Mouse (Mus musculus) limb, embryonic 13.5 days (tissue): ENCODE data around the gene Onecut3. TPM values are rescaled to one million over a fixed set of nuclear protein-coding genes. Genes with fewer than 3 reads are reported as not detected.

Source experiments
- ATAC-seq: fragments of 200-750 bp; cut with Nextera tagmentation; 2 replicates; pipeline ENCODE4 v1.8.0; 2017; ENCODE audit warnings: low read depth, moderate number of reproducible peaks, moderate TSS enrichment; ENCODE audit not compliant: low FRiP score
- H3K27ac ChIP-seq: fragments of 300-500 bp; sonication (generic); 2 replicates; pipeline ENCODE4 v1.5.1; 2015; ENCODE audit warnings: inconsistent platforms, mild to moderate bottlenecking, moderate library complexity
- H3K27me3 ChIP-seq: fragments of 300-500 bp; sonication (generic); 2 replicates; pipeline ENCODE4 v1.6.1; 2015; ENCODE audit warnings: mild to moderate bottlenecking, inconsistent platforms
- H3K36me3 ChIP-seq: fragments of 300-500 bp; sonication (generic); 2 replicates; pipeline ENCODE4 v1.6.1; 2015; ENCODE audit warnings: inconsistent platforms, mild to moderate bottlenecking, moderate library complexity
- H3K4me1 ChIP-seq: fragments of 300-500 bp; sonication (generic); 2 replicates; pipeline ENCODE4 v1.6.1; 2015; ENCODE audit warnings: inconsistent platforms
- H3K4me2 ChIP-seq: fragments of 300-500 bp; sonication (generic); replicated peaks from 2 replicates; pipeline ENCODE4 v1.6.1; 2015; ENCODE audit warnings: inconsistent platforms, mild to moderate bottlenecking, moderate library complexity
- H3K4me3 ChIP-seq: fragments of 300-500 bp; sonication (generic); 2 replicates; pipeline ENCODE4 v1.5.1; 2015; ENCODE audit warnings: moderate library complexity, mild to moderate bottlenecking, inconsistent platforms
- H3K9ac ChIP-seq: fragments of 300-500 bp; sonication (generic); 2 replicates; pipeline ENCODE4 v1.6.1; 2015; ENCODE audit warnings: mild to moderate bottlenecking, inconsistent platforms
- H3K9me3 ChIP-seq: fragments of 300-500 bp; sonication (generic); 2 replicates; pipeline ENCODE4 v1.6.1; 2016; ENCODE audit warnings: inconsistent platforms
- WGBS: fragments of 180-500 bp; shearing (Covaris S2); methylation state at CpG from one replicate; pipeline ENCODE4 v1.1.7; 2015; 5-methylcytosine and 5-hydroxymethylcytosine counted together
- polyA plus RNA-seq: library from polyadenylated mRNA; unstranded; fragments of >200 nt; fragmentation: Nextera tagmentation; extraction: Ambion mirVana; gene quantifications from 2 replicates; pipeline ENCODE4 v1.2.1, GENCODE M21; 2015

Gene Onecut3
- polyA plus RNA-seq, 1 experiment from 2014 or later: not detected

DNA sequence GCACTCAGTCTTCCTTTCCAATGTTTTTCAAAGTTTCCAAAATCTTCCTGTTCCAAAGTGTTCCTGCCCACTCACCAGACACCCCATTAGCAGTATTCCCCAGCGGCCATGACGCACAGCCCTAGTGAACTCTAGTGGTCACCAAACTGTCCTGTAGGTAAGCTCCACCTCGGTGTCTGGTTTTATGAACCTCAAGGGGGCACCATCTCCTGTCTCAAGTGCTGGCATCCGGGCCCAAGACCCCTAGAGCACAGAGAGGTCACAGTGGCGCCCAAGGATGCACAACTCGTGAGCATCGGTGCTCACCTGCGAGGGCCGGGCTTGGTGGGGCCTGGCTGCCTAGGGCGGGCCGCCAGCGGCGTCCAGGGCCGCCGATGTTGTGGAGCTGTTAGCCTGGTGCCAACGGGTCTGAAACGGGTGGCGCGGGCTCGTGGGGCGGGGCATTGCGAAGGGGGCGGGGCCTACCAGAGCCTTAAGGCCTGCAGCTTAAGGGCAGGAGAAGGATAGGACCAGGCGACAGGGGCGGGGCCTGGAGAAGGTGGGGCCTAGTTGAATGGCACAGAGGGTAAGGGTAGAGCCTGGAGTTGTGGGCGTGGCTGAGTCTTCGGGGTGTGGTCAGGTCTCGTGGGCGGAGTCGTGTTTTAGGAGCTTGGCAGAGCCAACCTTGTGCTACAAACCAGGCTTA lies 44.2 kb downstream of the Onecut3 start, which contains the start of gene Atp8b3:
Gene Atp8b3, minus strand, starts transcription at position 415 of the 685 bp plus-strand sequence.
- WGBS: 2% methylated on average over 30 of the region's 30 CpGs
- ATAC-seq: peak; percentile 60; the same call in 1 of the 2 replicates
- H3K27ac ChIP-seq: no peak within 1 kb of the TSS
- peak within 1 kb of the TSS; percentile 50 for H3K4me2 ChIP-seq
- peak within 1 kb of the TSS; percentile 14 for H3K4me3 ChIP-seq
- H3K36me3 ChIP-seq: peaks cover 29% of the 10 kb centered on the region
- H3K27me3 ChIP-seq: peaks cover 55% of the 10 kb centered on the region
- H3K4me1 ChIP-seq: peaks cover 13% of the 10 kb centered on the region
- 0 out of 2 replicates have a peak within 1 kb of the TSS, but pooled peaks have one; percentile 39 for H3K9ac ChIP-seq
- H3K9me3 ChIP-seq: no peaks in the 10 kb centered on the region

DNA sequence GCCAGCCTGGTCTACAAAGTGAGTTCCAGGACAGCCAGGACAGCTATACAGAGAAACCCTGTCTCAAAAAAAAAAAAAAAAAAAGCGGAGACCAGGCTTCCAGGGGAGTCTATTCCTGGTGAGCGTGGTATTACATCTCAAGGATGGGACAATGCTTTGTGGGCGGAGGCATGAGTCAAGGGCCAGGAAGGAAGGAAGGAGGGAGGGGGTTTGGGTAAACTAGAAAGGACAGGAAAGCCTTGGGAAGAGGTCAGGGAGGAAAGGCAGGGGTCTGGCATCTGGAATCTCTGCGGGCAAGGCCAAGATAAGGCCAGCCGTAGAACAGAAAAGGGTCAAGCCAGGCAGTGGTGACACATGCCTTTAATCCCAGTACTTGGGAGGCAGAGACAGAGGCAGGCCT lies 44.9 kb downstream of the Onecut3 start:
- H3K9ac ChIP-seq: no peak overlapping the region
- H3K36me3 ChIP-seq: peaks cover 35% of the 10 kb centered on the region
- ATAC-seq: no peak
- no peak overlapping the region for H3K4me2 ChIP-seq
- no peak overlapping the region for H3K4me3 ChIP-seq
- peaks cover 49% of the 10 kb centered on the region for H3K27me3 ChIP-seq
- WGBS: 43% methylated on average over 5 of the region's 5 CpGs
- no peak overlapping the region for H3K27ac ChIP-seq
- H3K4me1 ChIP-seq: peaks cover 13% of the 10 kb centered on the region
- no peaks in the 10 kb centered on the region for H3K9me3 ChIP-seq

DNA sequence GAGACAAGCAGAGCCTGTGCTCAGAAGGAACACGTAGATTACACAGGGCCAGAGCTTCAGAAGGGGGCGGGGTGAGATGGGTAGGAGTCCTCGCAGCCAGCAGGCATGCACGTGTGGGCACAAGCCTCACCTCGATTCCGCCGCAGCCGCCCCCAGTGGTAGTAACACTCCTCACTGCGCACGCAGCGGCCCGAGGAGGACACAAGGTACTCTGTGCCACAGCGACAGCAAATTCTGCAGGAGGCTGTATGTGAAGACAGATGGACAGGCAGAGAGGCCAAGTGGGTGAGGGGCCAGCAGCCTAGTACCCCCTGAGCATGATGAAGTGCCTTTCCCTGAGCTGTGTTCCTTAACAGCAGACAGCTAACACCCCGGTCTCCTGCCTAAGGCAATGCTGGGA lies 49.2 kb downstream of the Onecut3 start:
- H3K4me2 ChIP-seq: no peak overlapping the region
- no peak overlapping the region for H3K27ac ChIP-seq
- no peaks in the 10 kb centered on the region for H3K9me3 ChIP-seq
- 95% methylated on average over 14 of the region's 14 CpGs for WGBS
- H3K36me3 ChIP-seq: peaks cover 79% of the 10 kb centered on the region
- no peak for ATAC-seq
- peaks cover 6% of the 10 kb centered on the region for H3K27me3 ChIP-seq
- no peak overlapping the region for H3K9ac ChIP-seq
- H3K4me1 ChIP-seq: peaks cover 3% of the 10 kb centered on the region
- no peak overlapping the region for H3K4me3 ChIP-seq

DNA sequence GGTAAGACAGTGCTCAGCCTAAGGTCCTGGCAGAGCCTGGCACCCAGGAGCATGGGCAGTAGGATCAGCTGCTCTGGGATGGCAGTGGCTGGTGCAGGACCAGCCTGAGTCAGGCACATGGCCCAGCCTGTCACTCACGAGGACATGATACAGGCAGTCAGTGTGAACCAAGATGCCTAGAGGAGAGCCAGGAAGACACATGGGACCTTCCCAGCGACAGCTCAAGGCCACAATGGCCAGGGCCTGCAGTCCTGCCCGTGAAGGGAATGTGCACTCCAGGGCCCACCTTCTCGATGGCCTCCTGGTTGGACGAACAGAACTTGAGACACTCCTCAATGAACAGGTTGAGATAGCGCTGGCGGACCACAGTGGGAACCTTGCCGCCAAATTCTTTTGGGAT lies 51.0 kb downstream of the Onecut3 start:
- Histone ChIP-seq H3K36me3 (peaks cover 96% of the 10 kb centered on the region), H3K4me3 (no peak overlapping the region), H3K9me3 (no peaks in the 10 kb centered on the region), H3K27me3 (no peaks in the 10 kb centered on the region), H3K4me2 (no peak overlapping the region), H3K9ac (no peak overlapping the region), H3K27ac (no peak overlapping the region), H3K4me1 (no peaks in the 10 kb centered on the region)
- 90% methylated on average over 8 of the region's 8 CpGs for WGBS
- no peak for ATAC-seq

DNA sequence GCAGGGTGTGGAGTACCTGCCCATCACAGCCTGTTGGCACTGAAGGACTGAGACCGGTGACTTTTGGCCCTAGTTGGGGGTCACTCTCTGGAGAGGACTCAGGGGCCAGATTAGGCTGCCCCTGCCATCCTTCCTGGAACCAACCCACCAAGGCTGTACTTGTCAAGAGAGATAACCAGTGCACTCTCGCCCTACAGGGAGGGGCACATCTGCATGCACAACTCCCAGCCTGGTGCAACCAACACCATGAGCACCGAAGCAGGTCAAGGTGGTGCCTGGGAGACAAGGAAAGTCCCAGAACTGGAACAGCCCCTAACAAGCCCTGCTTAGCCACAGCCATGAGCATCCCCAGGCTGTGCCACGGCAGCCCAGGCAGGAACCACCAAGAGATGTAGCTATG lies 52.3 kb downstream of the Onecut3 start:
- no peaks in the 10 kb centered on the region for H3K27me3 ChIP-seq
- H3K36me3 ChIP-seq: peaks cover 90% of the 10 kb centered on the region
- H3K27ac ChIP-seq: no peak overlapping the region
- 93% methylated on average over 4 of the region's 4 CpGs for WGBS
- H3K4me3 ChIP-seq: no peak overlapping the region
- no peak overlapping the region for H3K4me2 ChIP-seq
- no peaks in the 10 kb centered on the region for H3K4me1 ChIP-seq
- H3K9ac ChIP-seq: no peak overlapping the region
- ATAC-seq: no peak
- H3K9me3 ChIP-seq: no peaks in the 10 kb centered on the region

DNA sequence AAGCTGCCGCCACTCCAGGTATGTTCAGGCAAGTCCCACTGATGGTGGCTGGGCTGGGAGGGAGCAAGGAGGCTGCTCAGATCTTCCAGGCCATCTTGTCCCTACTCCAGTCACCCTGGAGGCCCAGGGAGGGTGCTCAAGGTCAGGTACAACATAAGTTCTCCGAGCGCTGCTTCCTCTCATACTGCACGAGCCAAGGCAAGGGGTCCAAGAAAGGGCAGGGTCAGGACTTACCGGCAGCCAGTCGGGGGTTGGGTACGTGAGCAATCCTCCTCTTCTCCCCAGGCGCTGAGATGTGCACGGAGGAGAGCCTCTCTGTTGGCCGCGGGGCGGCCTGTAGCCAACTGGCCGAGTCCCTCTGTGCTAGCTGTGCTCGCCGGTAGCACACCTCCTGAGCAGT lies 52.9 kb downstream of the Onecut3 start:
- Histone ChIP-seq H3K9ac (no peak overlapping the region), H3K36me3 (peaks cover 84% of the 10 kb centered on the region), H3K4me3 (no peak overlapping the region), H3K4me2 (no peak overlapping the region), H3K27me3 (no peaks in the 10 kb centered on the region), H3K27ac (no peak overlapping the region), H3K9me3 (no peaks in the 10 kb centered on the region), H3K4me1 (no peaks in the 10 kb centered on the region)
- WGBS: 87% methylated on average over 15 of the region's 15 CpGs
- no peak for ATAC-seq

DNA sequence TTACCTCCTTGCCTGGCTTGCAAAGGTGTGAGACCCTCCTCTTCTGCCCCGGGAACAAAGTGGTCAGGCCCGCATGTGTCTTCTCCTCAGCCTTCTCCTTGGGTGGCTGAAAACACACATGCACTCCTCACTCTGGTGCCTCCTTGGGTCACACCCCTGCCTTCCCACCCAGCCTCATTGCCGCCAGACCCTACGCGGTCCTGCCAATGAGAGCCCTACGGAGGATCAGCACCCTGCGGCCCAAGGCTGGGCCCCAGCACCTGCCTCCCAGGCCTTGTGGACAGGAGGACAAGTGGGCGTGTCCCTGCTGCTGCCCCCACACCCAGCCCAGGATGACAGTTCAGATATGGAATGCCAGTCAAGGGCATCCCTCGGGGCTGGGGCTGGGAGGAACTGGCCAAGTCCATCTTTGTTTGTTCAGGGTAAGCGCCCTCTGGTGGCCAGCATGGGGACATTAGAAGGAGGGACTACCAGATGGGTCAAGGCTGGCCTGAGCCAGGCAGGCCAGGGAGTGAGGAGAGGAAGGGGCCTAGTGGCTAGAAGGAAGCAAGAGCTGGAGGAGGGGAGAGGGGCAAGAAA lies 53.9 kb downstream of the Onecut3 start:
- ATAC-seq: peak; percentile 31; the same call in 1 of the 2 replicates
- H3K4me3 ChIP-seq: no peak overlapping the region
- 74% methylated on average over 10 of the region's 10 CpGs for WGBS
- no peaks in the 10 kb centered on the region for H3K9me3 ChIP-seq
- no peaks in the 10 kb centered on the region for H3K4me1 ChIP-seq
- no peaks in the 10 kb centered on the region for H3K27me3 ChIP-seq
- H3K36me3 ChIP-seq: peaks cover 76% of the 10 kb centered on the region
- no peak overlapping the region for H3K27ac ChIP-seq
- H3K9ac ChIP-seq: no peak overlapping the region
- H3K4me2 ChIP-seq: no peak overlapping the region

DNA sequence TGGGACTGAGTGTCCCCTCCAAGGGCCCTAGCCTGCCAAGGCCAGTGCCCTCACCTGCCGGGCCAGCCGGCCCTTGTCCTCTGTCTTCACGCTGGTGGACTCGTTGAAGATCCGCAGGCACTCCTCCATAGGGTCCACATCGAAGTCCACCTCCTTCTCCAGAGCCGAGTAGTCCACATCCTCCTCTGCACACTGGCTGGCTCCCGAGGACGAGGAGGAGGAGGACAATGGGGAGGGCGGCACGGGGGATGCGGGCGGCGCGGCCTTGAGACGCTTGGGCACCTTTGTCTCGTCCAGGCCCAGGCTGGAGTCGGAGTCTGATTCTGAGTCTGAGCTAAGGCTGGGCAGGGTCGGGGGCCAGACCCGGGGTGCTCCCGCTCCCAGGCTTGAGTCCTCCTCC lies 54.6 kb downstream of the Onecut3 start:
- no peak overlapping the region for H3K4me2 ChIP-seq
- no peak for ATAC-seq
- no peak overlapping the region for H3K9ac ChIP-seq
- no peaks in the 10 kb centered on the region for H3K9me3 ChIP-seq
- H3K27me3 ChIP-seq: no peaks in the 10 kb centered on the region
- no peak overlapping the region for H3K4me3 ChIP-seq
- H3K4me1 ChIP-seq: no peaks in the 10 kb centered on the region
- no peak overlapping the region for H3K27ac ChIP-seq
- 92% methylated on average over 21 of the region's 21 CpGs for WGBS
- H3K36me3 ChIP-seq: peaks cover 70% of the 10 kb centered on the region

DNA sequence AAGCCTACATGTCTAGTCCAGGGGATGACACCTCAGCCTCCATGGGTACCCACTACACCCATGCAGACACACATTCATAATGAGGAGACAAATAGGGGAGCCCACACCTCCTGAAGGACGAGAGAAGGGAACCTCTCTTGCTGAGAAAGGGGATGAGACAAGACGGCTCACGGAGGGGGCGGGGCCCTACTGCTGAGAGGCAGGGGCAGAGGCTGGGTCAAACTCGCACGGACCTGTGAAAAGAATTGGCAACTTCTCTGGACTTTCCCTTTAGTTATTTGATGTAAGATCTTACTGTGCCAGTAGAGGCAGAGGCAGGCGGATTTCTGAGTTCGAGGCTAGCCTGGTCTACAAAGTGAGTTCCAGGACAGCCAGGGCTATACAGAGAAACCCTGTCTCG lies 57.7 kb downstream of the Onecut3 start:
- Histone ChIP-seq H3K9ac (no peak overlapping the region), H3K36me3 (peaks cover 39% of the 10 kb centered on the region), H3K27ac (no peak overlapping the region), H3K27me3 (no peaks in the 10 kb centered on the region), H3K4me3 (no peak overlapping the region), H3K4me1 (no peaks in the 10 kb centered on the region), H3K9me3 (no peaks in the 10 kb centered on the region), H3K4me2 (no peak overlapping the region)
- WGBS: 66% methylated on average over 9 of the region's 9 CpGs
- ATAC-seq: no peak

DNA sequence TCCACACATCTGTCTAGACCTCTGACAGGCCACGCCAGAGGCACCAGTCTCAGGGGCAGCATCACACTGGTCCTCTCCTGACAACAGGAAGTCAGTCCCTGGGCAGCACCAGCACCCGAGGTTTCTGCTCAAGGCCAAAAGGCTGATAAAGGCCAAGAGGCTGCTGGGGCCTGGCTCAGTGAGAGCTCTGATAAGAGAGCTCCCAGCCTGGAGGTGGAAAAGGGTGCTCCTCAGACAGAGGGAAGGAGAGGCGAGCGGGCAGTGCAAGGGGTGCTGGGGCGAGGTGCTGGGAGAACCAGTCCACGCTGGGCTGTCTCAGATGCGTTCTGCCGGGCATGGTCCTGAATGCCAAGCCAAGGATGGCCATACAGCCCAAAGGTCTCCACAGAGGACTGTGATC lies 58.9 kb downstream of the Onecut3 start:
- Histone ChIP-seq H3K9me3 (no peaks in the 10 kb centered on the region), H3K36me3 (peaks cover 27% of the 10 kb centered on the region), H3K4me3 (no peak overlapping the region), H3K27me3 (no peaks in the 10 kb centered on the region), H3K4me1 (peaks cover 12% of the 10 kb centered on the region; the same call in 1 of the 2 replicates), H3K27ac (no peak overlapping the region), H3K9ac (no peak overlapping the region), H3K4me2 (no peak overlapping the region)
- 88% methylated on average over 8 of the region's 8 CpGs for WGBS
- ATAC-seq: no peak

DNA sequence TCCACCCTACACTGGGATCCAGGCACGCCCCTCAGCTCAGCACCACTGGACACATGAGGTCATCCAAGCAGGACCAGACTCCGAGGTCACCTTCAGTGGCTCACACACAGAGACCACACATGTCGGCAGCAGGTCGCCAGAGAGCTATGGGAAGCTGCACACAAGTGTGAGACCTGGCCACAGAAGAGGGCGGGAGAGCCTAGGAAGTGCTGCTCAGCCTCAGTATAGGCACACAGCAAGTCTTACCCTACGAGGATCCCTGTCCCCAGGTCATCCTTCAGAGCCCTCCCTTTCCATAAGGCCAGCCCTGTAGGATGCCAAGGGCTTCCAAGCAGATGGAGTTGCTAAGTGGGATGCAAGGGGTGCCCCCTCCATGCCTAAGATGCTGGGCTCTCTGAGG lies 59.4 kb downstream of the Onecut3 start:
- Histone ChIP-seq H3K4me3 (no peak overlapping the region), H3K36me3 (peaks cover 23% of the 10 kb centered on the region), H3K27ac (no peak overlapping the region), H3K9me3 (no peaks in the 10 kb centered on the region), H3K27me3 (no peaks in the 10 kb centered on the region), H3K9ac (no peak overlapping the region), H3K4me1 (peaks cover 12% of the 10 kb centered on the region; the same call in 1 of the 2 replicates), H3K4me2 (no peak overlapping the region)
- 86% methylated on average over 6 of the region's 6 CpGs for WGBS
- no peak for ATAC-seq

DNA sequence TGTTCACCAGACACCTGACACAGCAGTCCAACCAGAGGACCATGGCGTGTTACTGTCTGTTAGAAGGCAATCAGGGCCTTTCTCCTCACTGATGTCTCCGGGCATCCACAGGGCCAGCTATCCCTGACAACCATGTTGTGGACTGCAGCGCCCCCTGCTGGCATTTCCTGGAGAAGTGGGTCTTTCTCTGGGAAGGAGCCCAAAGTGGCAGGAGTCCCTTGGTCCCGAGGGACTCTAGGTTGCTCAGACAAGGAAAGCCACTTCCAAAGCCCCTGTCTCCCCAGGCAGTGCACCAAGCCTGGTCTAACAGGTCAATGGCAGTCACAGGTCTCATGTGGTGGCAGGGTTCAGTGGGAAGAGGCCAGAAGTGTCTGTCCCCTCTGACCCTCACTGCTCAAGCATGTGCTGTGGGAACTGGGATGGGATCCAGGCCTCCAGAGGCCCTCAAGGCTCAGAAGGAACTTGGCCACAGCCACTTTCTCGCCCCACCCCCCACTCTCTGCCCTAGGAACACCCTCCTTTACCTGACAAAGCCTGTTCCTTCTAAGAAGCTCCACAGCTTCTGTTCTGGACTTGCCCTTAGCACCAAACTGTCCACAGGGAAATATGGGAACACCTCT lies 62.8 kb downstream of the Onecut3 start:
- H3K4me1 ChIP-seq: peaks cover 33% of the 10 kb centered on the region
- WGBS: 35% methylated on average over 5 of the region's 5 CpGs
- no peak for ATAC-seq
- H3K27me3 ChIP-seq: no peaks in the 10 kb centered on the region
- H3K9ac ChIP-seq: peak overlapping the region; percentile 25; the same call in 1 of the 2 replicates
- peaks cover 3% of the 10 kb centered on the region; the same call in 1 of the 2 replicates for H3K36me3 ChIP-seq
- no peak overlapping the region for H3K27ac ChIP-seq
- no peaks in the 10 kb centered on the region for H3K9me3 ChIP-seq
- no peak overlapping the region; the same call in 1 of the 2 replicates for H3K4me3 ChIP-seq
- H3K4me2 ChIP-seq: no peak overlapping the region
